Mouse (Mus musculus) CH12.LX (cell line): ENCODE measurements around the gene Fbxw8.

Experiments
- CTCF ChIP-seq, 2 experiments: IDR thresholded peaks in 1 of 2; conservative IDR thresholded peaks in 1 of 2; 2 replicates each; pipeline ENCODE4 v1.5.1; 2011 to 2012; ENCODE audit warnings: low read depth in 2 of 2, low read length in 2 of 2, improper control_type of control experiment in 1 of 2, inconsistent platforms in 1 of 2, mild to moderate bottlenecking in 1 of 2, moderate library complexity in 1 of 2
- POLR2A ChIP-seq: IDR thresholded peaks from 2 replicates; pipeline ENCODE4 v1.6.1; 2011; ENCODE audit warnings: low read depth, mild to moderate bottlenecking, improper control_type of control experiment, low read length
- UBTF ChIP-seq: IDR thresholded peaks from 2 replicates; pipeline ENCODE4 v1.6.1; 2012; ENCODE audit warnings: low read depth, mild to moderate bottlenecking, inconsistent platforms, low read length, improper control_type of control experiment, moderate library complexity
- ZKSCAN1 ChIP-seq: IDR thresholded peaks from 2 replicates; pipeline ENCODE4 v1.6.1; 2012; ENCODE audit warnings: low read depth, inconsistent platforms, low read length, improper control_type of control experiment, borderline replicate concordance

GRCm38 (mm10) chr5:118076721-118077592 lies 78.3 kb downstream of the Fbxw8 start:
- TF ChIP-seq UBTF (no peak), ZKSCAN1 (no peak), POLR2A (no peak), CTCF (conservative IDR thresholded peaks at IDR 0.05 in 1 of 2, IDR thresholded peaks at IDR 0.05 in 1 of 2; ENCODE audit: low read depth in 2 of 2, low read length in 2 of 2) (no peak)
